Mouse (Mus musculus): ENCODE measurements around the gene Map2k6.

The Map2k6 gene

DNA sequence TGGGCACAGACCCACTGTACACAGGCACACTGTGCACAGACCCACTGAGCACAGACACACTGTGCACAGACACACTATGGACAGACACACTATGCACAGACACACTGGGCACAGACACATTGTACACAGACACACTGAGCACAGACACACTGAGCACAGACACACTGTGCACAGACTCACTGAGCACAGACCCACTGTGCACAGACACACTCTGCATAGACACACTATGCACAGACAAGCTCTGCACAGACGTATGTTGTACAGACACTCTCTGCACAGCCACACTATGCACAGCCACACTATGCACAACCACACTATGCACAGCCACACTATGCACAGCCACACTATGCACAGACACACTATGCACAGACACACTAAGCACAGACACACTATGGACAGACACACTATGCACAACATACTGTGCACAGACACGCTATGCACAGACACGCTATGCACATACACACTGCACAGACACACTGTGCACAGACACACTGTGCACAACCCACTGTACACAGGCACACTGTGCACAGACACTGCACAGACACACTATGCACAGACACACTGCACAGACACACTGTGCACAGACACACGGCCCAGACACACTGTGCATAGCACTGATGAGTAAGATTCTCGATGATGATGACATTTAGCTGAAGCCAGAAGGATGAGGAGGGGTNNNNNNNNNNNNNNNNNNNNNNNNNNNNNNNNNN, 54.7 kb downstream of the Map2k6 start:
- DNase-seq (ENCODE audit: low spot score), result no peak

DNA sequence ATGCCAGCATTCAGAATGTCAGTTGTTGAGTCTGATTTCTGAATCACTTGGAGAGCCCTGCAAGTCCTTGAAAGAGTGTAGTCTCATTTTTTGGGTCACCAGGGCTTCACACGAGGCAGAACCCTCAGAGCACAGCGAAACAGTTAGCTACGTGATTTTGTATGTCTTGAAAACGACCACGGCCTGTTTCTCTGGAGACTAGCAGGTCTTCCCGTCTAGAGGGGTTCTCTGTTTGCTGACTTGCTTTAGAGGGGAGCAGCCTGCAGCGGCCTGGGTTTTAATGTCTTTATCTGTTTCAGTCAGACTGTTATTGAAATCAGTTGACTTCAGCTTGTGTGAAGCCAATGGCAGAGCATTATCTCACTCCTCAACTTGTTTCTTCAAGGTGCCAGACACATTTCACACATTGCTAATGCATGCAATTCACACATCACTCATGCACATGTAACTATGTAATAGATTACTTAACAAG, 58.6 kb downstream of the Map2k6 start:
- no peak for DNase-seq (ENCODE audit: low spot score)

DNA sequence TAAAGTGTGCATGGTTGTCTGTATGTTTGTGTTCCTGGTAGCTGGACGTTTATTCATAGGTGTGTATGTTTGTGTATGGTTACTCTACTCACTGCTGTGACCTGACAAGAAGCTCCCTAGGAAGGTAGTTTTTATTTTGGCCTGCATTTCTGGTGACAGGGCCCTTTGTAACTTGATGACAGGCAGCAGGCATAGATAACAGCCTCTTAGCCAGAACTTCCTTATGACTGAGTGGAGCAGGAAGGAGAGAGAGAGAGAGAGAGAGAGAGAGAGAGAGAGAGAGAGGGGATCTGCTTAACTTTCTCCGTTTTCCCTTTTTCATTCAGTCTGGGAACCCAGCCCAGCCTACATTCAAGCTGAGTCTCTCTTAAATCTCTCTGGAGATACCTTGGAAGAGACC, 61.6 kb downstream of the Map2k6 start:
- no peak for DNase-seq (ENCODE audit: low spot score)

DNA sequence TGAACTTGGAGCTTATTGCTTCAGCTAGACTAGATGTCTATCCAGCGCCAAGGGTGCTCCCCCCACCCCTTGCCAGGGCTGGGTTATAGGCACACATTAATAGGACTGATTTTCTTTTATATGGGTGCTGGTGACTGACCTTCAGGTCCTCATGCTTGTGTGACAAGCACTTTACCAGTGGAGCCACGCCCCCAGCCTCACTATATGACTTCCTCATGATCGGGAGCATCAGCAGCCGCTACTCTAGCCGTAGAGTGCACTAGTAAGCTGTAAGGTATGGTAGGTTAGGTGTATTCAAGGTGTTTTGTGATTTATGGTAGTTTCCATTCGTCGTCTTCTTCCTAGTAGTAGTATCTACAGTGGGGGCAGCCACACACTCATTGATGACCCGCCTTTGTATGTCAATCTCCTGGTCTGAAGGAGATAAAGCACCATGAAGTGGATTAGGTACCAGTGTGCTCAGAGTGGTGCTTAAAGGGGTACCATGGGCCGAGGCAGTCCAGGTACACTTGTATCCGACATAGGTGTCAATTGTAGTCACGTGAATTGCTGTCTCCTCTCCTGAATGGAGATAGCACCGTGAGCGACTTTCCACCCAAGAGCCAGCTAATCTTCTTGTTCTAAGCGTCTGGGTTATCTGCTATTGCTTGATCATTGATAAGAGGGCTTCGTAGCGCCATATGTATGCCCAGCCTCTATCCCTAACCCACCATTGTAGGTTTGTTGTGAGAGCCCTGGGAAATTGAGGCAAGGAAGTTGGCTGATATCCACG, 62.8 kb downstream of the Map2k6 start:
- DNase-seq (ENCODE audit: low spot score), result no peak

DNA sequence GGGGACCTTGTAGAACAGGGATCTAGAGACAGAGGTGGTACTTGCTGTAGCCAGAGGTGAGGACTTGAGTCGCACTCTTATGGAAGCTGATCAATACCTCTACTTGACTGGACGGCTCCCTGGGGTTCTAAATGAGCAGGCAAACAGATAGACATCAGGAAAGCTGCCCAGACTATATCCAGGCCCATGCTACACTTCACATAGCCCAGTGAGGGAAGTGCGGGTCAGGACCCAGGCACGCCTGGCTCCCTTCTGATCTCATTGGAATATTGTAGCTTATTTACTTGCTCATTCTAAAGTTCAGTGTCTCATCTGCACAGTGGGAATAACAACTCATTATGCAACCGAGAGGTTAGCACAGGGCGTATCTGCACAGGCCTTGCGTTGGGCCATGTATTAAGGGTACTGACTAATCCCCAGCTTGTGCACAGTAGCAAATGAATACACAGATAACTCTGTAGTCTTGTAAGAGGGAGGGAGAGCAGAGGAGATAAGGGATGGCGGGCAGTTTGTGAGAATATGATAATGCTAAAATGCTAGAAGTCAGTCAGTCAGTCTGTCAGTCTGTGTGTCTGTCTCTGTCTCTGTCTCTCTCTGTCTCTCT, 64.2 kb downstream of the Map2k6 start:
- peak; percentile 69 for DNase-seq (ENCODE audit: low spot score)

DNA sequence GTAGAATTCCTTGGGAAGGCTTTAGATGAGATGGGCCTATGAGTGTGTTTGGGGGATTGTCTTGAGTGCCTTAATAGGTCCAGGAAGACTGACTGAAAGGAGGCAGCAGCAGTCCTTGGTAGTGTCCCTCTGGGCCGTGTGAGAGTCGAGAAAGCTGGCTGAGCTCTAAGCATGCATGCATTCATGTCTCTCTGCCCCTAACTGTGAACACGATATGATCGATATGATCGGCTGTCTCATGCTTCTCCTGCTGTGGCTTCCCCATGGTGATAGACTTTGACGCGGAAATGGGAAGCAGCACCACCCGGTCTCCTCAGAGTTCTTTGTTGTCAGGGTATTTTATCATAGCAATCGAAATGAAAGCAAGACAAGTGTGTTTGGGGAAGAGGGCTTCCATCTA, 64.9 kb downstream of the Map2k6 start:
- no peak for DNase-seq (ENCODE audit: low spot score)

DNA sequence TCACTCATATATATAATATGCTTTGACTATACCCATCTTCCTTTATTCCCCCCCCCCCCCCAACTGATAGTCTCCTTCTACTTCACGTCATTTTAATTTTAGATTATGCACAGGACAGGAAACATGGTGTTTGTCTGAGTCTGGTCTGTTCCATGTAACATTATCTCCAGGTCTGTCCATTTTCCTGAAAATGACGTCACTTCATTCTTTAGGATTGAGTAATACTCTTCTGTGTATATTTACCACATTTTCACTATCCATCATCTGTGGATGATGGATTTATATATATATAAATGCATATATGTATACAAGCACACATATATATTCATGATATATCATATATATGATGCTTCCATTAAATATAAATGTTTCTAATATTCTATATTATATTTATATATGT, 70.1 kb downstream of the Map2k6 start:
- no peak for DNase-seq (ENCODE audit: low spot score)

DNA sequence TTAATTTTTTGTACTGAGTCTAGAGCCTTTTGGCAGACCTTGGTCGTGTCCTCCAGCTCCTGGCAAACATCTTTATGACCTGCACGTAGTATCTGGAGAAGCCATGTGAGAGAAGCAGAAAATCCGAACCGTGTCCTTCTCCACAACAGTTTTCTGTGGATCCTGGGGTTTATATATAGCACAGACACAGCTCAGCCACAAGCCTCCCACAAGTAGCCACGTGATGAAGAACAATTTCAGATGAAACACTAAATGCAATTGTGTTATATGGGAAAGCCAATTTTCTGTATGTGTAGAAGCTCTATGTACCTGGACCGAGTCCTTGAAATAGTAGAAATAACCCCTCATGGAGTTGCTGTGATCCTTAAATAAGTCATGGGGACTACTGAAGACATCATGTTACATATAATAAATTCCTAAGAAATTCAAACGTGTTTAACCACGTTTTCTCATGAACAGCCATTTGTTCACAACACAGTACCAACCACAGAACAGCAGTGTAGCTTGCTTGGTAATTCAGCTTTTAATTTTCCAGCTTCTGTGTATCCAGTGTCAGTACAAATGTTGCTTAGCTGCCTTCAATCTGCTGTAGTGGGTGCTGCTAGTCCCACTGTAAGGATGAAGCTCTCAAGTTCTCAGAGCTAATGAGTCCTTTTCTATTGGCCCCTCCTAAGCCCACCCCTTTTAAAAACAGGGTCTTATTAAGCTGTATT, 71.8 kb downstream of the Map2k6 start:
- no peak for DNase-seq (ENCODE audit: low spot score)

DNA sequence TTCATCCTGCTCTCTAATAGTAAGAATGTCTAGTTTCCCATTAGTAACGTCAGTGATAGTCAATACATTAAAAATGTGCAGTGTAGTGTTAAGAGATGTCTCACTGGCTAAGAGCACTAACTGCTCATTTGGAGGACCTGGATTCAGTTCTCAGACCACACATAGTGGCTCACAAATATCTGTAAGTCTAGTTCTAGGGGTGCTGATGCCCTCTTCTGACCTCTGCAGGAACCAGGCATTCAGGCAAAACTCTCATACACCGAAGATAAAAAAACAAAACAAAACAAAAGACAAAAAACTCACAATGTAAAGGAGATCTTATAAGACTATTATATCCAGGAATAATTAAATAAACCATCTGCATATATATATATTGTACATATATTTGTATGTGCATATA, 72.4 kb downstream of the Map2k6 start:
- no peak for DNase-seq (ENCODE audit: low spot score)

DNA sequence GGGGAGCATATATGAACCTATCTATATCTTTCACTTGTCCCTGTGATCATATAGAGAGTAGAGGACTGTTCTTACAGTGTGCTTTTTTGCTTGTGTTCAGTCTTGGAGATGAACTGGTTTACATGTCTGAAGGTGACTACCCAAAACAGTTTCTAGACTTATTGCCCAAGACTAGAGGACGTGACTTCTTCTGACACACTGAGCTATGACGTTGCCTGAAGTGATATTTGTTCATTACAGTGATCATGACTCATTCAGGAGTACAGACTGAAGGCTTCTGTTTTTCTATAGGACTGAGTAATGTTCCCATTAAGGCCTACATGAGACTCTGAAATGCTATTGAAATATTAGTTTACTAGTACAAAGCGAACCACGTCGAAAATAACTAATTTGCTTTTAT, 73.2 kb downstream of the Map2k6 start:
- DNase-seq (ENCODE audit: low spot score), result no peak

DNA sequence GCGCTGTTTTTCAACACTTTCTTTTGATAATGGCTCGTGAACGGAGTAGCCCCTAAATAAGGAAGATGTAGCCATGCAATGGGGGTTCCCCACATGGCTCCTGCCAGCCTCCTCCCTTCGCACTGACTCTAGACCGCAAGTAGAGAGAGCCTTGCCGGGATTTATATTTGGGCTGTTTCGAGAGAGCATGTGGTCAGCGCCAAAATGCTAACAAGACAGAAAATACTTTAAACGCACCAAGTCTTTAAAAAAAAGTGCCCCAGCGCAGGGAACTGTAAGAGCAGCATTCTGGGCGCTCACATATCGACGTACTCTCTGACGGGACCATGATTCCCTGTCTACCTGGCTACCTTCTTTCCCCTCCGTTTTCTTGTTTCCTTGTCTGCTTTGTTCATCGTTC, 74.6 kb downstream of the Map2k6 start:
- DNase-seq (ENCODE audit: low spot score), result no peak

DNA sequence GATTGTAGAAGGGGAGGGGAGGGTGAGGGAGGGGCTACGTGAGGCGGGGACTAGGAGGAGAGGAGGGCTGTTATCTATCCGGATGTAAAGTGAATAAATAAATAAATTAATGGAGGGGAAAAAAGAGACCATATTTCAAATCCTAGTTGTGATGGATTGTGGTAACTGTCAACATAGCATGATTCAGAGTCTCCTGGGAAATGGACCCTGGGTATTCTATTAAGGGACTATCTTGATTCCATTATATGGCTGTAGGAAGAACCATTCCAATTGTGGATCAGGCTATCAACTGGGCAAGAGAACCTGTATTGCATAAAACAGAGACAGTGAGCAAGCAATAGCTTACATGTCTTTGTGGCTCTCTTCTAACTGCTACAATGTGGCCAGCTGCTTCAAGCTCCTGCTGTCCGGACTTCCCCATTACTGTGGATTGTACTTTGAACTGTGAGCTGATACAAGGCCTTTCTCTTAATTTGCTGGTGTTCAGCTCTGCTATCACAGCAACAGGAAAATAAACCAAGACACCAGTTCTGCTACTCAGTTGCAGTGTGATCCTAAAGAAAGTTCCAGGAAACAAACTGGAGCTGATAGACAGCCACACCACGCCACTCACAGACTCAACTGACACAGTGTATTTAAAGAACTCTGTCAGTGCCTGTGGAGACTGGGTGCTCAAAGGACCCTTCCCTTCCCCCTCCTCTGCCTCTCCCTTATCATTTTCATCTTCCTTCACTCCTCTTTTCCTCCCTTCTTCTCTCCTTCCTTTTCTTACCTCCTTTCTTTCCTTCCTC, 77.6 kb downstream of the Map2k6 start:
- no peak for DNase-seq (ENCODE audit: low spot score)

DNA sequence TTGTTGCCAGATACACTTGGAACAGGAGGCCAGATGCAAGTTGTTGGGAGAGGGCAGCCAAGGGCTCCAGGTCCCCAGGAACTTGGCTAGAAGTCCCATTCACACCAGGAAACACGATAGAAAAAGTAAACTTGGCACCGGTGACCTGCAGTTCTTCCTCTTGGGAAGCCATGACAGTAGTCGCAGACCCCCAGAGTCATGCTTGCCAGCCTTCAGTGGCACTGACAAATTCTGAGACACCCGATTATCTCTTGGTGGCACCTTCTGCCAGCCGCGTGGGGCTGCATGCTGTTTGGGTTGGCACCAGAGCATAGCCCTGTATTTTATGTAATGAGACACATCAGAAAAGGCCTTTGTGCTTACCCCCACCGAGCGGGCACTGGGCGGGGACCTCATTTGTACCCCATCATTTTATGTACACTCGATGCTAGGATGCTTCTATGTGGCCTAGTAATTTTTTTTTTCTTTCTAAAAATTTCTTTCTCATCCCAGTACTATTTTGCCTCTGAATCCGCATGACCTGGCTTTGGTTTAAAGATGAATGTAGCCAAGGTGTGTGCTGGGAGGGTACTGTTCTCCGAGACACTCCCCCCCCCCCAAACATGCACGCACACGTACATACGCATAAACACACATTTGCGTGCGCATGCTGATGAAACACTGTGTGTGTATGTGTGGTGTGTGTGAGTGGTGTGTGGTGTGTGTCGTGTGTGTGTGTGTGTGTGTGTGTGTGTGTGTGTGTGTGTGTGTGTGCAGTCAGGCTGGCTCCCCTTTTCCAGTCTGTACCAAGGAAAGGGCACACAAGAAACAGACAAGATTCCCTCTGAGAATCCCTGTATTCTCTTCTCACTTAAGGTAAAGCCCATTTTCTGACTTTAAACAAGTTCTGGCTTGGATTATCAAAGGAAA, 79.3 kb downstream of the Map2k6 start:
- no peak for DNase-seq (ENCODE audit: low spot score)

DNA sequence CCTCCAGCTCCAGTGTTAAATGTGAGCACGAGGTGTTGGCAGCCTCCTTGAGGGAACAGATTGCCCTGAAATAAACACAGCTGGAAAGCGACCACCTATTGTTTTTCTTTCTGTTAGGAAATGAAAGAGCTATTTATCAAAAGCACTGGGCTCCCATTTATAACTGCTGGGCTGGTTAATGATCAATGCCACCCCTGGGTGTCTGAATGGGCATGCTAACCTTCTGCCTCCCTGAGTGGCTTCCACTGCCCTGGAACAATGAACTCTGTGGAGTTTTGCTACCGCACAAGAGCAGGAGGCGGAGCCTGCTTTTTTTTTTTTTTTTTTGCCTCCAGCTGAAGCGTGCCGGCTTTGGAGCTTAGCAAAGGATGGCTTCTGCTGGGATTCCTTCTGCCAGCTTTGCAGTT, 80.1 kb downstream of the Map2k6 start:
- DNase-seq (ENCODE audit: low spot score), result no peak

DNA sequence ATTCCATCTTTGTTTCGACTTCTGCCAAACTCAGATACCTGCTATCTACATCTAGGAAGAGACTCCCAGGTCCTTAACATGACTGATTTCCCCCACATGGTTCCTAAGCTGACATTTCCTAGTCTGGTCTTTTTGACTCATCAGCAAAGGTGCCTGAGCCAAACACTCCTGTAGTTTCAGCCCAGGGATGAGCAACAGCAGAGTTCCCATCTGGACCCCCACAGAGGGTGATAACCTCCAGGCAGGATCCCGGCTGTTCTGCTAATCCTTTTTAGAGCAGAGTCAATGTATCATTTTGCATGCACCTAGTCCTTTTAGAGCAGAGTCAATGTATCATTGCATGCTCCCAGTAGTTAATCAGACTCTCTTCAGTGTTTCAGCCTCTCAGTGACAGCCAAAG, 82.5 kb downstream of the Map2k6 start:
- no peak for DNase-seq (ENCODE audit: low spot score)

DNA sequence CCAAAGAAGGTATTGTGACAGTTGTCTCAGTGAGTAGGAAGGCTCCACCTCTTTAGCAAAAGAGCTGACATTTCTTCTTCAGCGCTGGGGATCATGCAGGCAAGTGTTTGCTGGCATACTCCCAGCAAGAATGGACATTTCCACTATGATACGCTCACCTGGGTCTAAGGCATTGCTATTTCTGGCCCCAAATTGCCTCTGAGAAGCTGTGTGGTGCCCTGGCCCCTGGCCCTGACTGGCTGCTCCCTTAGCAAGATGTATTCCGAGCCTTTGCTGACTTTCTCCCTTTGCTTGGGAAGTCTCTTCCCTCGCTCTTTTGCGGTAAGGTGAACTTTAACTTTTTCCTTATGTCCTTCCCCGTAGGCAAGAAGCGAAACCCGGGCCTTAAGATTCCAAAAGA, 83.3 kb downstream of the Map2k6 start:
- DNase-seq (ENCODE audit: low spot score), result no peak

DNA sequence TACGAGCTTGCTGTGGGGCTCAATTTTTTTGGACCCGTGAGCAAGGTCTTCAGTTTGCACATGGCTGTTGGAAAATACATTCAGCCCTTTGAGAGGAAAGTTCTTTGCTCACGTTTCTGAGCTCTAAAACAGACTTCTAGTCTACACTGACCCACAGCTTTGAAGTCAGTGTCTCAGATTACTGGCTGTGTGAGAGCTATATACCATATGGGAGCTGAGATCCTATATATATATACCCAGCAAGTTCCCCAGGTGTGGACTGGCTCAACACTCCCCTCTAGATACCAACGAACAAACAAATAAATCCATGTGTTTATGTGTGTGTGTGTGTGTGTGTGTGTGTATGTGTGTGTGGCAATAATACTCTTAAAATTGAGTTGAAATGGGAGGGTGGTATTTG, 83.7 kb downstream of the Map2k6 start:
- DNase-seq (ENCODE audit: low spot score), result no peak

DNA sequence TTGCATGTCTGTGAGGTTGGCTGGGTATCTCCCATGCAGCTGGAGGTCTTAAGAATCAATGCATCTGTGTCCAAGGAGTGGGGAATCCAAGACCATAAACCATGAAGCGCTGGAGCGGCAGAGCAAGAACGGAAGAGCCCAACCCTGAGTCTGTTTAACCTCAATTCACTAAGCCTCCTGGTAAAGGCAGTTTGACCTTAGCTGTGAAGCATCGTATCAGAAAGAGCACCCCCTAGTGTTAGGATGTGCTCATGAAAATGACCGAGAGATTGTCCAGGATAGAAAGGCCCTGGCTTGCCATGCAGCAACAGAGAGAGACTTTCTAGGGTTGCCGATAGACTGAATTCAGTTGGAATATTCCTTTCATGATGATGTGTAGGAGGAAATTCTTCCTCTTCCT, 84.2 kb downstream of the Map2k6 start:
- DNase-seq (ENCODE audit: low spot score), result peak; percentile 72

DNA sequence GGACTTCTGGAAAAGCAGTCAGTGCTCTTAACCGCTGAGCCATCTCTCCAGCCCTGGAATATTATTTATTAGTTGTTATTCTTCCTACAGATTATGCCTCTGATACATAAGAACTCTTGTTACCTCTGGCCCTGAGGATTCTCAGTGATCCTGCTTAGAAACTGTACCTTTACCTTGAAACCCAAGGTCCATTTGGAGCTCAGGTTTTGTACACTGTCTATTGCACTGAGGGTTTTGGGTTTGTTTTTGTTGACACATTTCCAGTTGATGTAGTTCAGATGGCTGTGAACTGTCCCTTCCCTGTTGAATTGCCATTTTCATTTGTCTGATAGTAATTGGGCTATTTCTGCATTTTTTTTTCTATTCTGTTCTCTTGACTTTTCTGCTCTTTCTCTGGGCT, 85.5 kb downstream of the Map2k6 start:
- DNase-seq (ENCODE audit: low spot score), result no peak

DNA sequence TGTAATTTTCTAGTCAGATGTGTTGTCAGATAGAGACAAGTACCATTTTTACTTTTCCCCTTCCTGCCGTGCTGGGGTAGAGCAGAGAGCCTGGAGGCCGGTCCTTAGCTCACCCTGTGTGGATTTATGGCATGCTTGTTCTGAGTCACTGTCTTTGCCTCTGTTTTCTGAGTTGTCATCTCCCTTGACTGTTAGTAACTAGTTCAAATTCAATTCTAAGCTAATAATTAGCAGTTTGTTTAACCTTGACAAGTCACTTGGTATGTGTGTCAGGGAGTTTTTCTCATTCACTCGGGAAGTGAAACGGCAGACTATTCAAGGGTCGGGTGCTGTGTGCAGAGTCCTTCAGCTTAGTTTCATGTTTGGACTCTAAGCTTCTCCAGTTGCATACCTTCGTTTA, 86.2 kb downstream of the Map2k6 start:
- DNase-seq (ENCODE audit: low spot score), result no peak

DNA sequence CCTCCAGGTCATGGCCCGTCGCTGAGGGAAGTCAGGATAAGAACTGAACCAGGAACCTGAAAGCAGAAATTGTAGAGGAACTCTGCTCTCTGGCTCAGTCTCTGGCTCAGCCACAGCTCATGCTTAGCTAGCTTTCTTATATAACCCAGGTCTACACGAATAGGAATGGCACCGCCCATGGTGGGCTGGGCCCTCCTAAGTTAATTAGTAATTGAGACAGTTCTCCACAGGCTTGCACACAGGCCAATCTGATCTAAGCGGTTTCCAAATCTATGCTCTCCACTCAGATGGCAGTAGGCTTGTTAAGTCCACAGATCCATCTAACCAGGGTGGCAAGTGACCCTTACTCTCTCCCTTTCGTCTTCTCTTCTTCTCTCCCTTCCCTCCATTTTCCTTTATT, 88.9 kb downstream of the Map2k6 start:
- DNase-seq (ENCODE audit: low spot score), result no peak

All from c-Kit-positive CD71-positive TER-119-positive erythroid progenitor cells, embryonic 14.5 days (primary cell).